26 mouse cellular contexts compared by ENCODE assay signal in the genomic region with DNA sequence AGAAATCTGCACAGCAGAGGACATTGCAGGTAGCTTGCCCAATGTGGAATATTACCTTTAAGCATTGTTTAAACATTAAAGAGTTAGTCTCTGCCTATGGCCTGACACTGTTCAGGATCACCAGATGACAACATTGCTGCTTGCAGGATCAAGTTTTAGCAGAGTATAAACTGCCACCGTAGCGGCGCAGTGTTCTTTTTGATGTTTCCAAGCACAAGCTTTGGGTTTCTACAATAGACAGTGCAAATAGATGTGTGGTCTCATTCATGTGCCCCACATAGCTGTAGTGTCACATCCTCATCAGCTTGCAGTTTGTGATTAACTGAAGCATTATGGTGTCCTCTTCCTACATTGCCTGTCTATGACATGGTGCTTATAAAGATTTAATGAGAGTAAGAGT.
A peak's percentile ranks its signal among the peaks of the same experiment; 100 is the strongest.
DNase-seq lines count a peak whose midpoint lies in the region; ATAC-seq lines count a peak whose summit lies in the region.
"Had no signal": no experiment of that assay in that cellular context is flagged by ENCODE, and none has a peak within 500 bp of the region (broad histone marks: within the 10 kb centered on the region; RNA-seq: fewer than 3 reads in every experiment).

No protein-coding gene starts in this region.

- DNase-seq in lung, postnatal 25 days (ENCODE audit: low spot score), result peak; percentile 1
- DNase-seq in lung, adult 18-20 months, result no peak
- peak; percentile 77 for DNase-seq in thymus, postnatal 0 days (ENCODE audit: low spot score)
- peak; percentile 58 to 74 for DNase-seq in thymus, postnatal 36 days
- DNase-seq in adrenal gland, adult 18-20 months (ENCODE audit: low spot score in 2 of 2), result no peak
- DNase-seq: adrenal gland, postnatal 10 days; B cell, adult 2 months; cerebellum, adult 11 months; cerebellum, adult 8-10 months; cerebellum, postnatal 14 days; embryo, embryonic 11 days; gastrocnemius, postnatal 36 days; heart, adult 11 months; heart, postnatal 10 days; heart, postnatal 4 days had no signal

- no peaks in the 10 kb centered on the region for H3K36me3 ChIP-seq in hindbrain, embryonic 16.5 days (ENCODE audit: control insufficient read depth, insufficient read depth, low read length)
- H3K36me3 ChIP-seq: hindbrain, embryonic 12.5 days had no signal

- H3K4me2 ChIP-seq in hindbrain, embryonic 16.5 days (ENCODE audit: low read length), result no peak overlapping the region
- H3K4me2 ChIP-seq: embryonic facial prominence, embryonic 15.5 days; hindbrain, embryonic 12.5 days had no signal

- WGBS in hindbrain, embryonic 16.5 days, result 99% methylated on average over 3 of the region's 3 CpGs

- no peaks in the 10 kb centered on the region for H3K27me3 ChIP-seq in hindbrain, embryonic 16.5 days (replicated peaks; ENCODE audit: control insufficient read depth, insufficient read depth, low read length)
- H3K27me3 ChIP-seq: CH12.LX; embryonic facial prominence, embryonic 15.5 days; hindbrain, embryonic 12.5 days; Patski had no signal

- no peak overlapping the region for H3K27ac ChIP-seq in hindbrain, embryonic 16.5 days (ENCODE audit: low read depth, low read length)
- H3K27ac ChIP-seq: embryonic facial prominence, embryonic 15.5 days; forebrain, embryonic 10.5 days; heart, embryonic 10.5 days; hindbrain, embryonic 12.5 days; hindbrain, postnatal 0 days had no signal

- no peaks in the 10 kb centered on the region for H3K9me3 ChIP-seq in hindbrain, embryonic 16.5 days (ENCODE audit: control insufficient read depth, low read length)
- H3K9me3 ChIP-seq: embryonic facial prominence, embryonic 15.5 days; forebrain, embryonic 10.5 days; heart, embryonic 10.5 days; hindbrain, embryonic 12.5 days had no signal

- no peaks in the 10 kb centered on the region for H3K4me1 ChIP-seq in hindbrain, embryonic 16.5 days (ENCODE audit: control insufficient read depth, insufficient read depth, low read depth, low read length)
- H3K4me1 ChIP-seq: embryonic facial prominence, embryonic 15.5 days; forebrain, embryonic 10.5 days; heart, embryonic 10.5 days; hindbrain, embryonic 12.5 days had no signal

- no peak overlapping the region for H3K9ac ChIP-seq in hindbrain, embryonic 16.5 days (ENCODE audit: low read depth, low read length)
- H3K9ac ChIP-seq: embryonic facial prominence, embryonic 15.5 days; hindbrain, embryonic 12.5 days had no signal

- ATAC-seq in inflammation-experienced regulatory T-cells, adult 6 months, result no peak
- ATAC-seq in hindbrain, embryonic 16.5 days, result no peak
- ATAC-seq: forebrain, embryonic 14.5 days; hindbrain, postnatal 0 days; Patski had no signal

- H3K4me3 ChIP-seq in hindbrain, embryonic 16.5 days (ENCODE audit: low read length), result no peak overlapping the region
- H3K4me3 ChIP-seq: embryonic facial prominence, embryonic 15.5 days; erythroblast, embryonic 14.5 days; forebrain, embryonic 10.5 days; heart, embryonic 10.5 days; hindbrain, embryonic 12.5 days had no signal

Comparison
In these comparisons a context has a peak if more than half of its experiments do, and no peak if none do; other contexts are left out.
1. DNase-seq: peak in lung, postnatal 25 days (single experiment), thymus, postnatal 0 days (single experiment) and thymus, postnatal 36 days (2 of 2); none in lung, adult 18-20 months (0 of 2) and adrenal gland, adult 18-20 months (0 of 2).